Mouse (Mus musculus) cerebellum, postnatal 4 days (tissue): Measurements from ENCODE around the gene Obox6.

ENCODE experiments used
- DNase-seq, 2 experiments: peaks; one replicate each; pipeline ENCODE4 v3.0.0; 2022; ENCODE audit warnings: low spot score in 2 of 2, mixed read lengths in 1 of 2

Gene Obox6

DNA sequence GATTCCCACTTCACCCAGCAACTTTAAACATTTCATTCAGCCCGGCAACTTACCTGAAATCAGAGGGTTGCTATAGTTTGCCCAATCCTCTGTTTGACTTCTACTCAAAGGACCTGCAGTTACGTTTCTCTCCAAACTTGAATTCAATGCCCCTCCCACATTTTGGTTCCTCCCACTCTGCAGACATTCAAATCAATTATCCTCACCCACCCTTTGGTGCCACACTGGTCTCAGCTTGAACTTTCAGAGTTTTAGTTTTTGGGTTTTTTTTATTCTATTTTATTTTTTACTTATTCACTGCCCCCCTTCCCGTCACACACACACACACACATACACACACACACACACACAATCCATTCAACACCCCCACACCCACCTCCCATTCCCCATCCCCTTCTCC lies at the start of gene Obox6:
Gene Obox6, minus strand, starts transcription at position 101 of the 400 bp plus-strand sequence.
- DNase-seq: no peak

DNA sequence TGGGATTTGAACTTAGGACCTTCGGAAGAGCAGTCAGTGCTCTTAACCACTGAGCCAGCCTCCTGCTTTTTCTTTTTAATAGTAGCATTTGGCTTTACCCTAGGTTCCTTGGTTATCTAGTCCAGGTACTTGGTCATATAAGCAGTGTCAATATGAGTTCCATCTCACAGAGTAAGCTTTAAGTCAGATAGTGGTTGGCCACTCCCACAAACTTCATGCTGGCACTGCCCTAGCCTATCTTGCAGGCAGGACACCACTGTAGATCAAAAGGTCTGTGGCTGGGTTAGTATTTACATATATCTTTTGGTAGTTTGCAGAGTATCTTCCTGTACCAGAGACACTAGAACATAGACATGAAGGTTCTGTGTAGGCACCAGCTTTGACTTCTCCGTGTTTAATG lies 44.6 kb upstream of the Obox6 start:
- no peak for DNase-seq

DNA sequence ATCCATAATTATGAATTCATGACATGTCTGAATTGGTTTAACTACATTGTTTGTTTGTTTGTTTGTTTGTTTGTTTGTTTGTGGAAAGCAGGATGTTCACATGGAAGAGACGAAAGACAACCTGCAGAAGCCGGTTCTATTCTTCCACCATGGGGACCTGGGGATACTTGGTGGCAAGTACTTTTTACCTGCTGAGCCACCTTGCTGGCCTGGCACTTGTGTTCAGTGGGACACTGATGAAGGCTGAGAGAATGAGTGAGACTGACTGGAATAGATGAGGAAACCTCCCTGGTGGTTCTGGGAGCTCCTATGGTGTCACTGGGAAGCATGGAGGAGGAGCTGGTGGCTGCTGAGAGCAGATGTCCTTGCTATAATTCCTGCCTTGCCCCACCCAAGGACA lies 42.8 kb upstream of the Obox6 start, which contains the start of gene Crxos:
Gene Crxos, plus strand, starts transcription at position 301 of the 400 bp plus-strand sequence.
- DNase-seq: no peak

DNA sequence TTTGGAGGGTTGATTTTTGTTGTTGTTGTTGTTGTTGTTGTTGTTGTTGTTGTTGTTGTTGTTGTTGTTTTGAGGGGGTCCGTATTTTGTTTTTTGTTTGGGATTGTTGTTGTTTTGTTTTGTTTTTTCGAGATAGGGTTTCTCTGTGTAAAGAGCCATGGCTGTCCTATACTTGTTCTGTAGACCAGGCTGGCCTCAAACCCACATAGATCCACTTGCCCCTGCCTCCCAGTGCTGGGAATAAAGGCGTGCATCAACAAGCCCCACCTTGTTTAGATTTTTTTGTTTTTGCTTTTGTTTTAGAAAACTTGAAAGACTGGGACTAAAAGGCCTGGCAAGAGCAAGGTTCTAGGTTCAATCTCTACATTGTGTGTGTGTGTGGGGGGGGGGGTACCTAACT lies 42.4 kb upstream of the Obox6 start:
- no peak for DNase-seq

DNA sequence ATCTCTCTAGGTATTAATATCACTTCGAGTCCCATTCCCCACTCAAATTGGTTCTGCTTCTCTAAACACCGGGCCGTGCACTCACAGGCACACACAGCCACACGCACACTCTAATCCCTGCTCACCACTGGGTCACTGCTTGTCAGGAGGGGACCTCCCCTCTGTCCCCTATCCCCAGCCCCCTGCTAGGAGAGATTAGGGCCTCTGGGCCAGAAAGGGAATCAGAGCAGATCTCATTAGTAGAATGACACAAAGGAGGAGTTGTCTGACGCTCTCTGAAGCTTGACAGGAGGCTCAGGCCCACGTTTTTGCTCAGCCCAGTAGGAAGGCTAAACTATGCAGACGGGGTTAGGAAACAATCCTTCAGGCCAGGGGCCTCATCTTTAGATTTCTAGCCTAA lies 41.9 kb upstream of the Obox6 start:
- no peak for DNase-seq

DNA sequence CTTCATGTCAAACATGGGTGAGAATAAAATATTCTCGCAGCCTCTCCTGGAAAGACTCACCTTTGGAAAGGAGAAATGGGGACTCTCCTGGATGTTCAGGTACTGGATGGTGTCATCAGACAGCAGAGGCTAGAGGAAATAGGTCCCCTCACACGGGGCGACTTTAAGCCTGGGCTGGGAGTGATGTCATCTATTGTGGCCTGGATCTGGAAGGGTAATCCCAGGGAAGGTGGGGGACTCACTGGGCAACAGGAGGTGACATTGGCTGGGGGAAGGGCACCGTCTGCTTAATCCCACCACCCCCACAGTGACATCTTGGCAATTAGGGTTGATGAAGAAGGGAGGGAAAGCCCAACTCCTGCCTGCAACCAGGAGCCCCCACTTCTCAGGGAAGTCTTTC lies 40.3 kb upstream of the Obox6 start, which contains the start of gene Crx:
Gene Crx, minus strand, starts transcription at position 213 of the 400 bp plus-strand sequence.
- DNase-seq: no peak

DNA sequence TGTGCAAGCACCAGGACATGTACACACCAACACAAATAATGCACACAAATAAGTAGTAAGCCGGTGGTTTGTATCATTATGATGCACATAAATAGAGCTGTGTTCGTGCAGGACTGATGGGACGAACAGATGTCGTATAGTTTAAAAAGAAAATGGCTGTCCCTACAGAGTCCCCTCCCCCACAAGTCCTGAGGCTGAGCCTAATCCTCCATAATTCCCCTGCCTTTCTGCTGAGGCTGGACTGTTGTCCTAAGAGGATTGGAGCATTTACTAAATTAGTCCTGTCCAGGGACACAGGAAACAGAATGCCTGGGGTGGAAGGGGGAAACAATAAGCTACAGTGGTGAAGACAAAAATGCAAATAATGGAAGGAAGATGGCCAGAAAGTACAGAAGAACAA lies 24.6 kb upstream of the Obox6 start:
- no peak for DNase-seq

DNA sequence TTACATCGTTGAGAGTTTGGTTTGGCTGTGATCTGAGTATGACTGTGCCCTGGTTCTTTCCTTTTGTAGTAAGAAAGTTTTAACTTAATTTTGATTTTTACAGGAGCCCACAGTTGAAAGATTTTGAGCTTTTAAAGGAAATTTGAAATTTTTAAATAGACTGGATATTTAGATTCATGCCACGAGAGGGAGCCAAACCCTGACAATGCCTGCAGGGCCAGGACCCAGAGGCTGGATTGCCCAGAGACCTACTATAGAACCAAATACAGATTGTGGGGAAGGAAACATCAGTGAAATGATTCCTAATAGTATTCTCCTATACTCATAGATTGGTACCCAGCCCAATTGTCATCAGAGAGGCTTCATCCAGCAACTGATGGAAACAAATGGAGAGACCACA lies 20.2 kb upstream of the Obox6 start:
- DNase-seq: no peak
